Mouse (Mus musculus) neural tube, embryonic 11.5 days (tissue): ENCODE results near the gene Zcwpw1. TPM values are rescaled to one million over a fixed set of nuclear protein-coding genes. Genes with fewer than 3 reads are reported as not detected.

Experiments
- ATAC-seq: fragments of 200-750 bp; cut with Nextera tagmentation; 2 replicates; pipeline ENCODE4 v1.8.0; 2017; ENCODE audit warnings: moderate number of reproducible peaks, mild to moderate bottlenecking, moderate TSS enrichment, moderate library complexity; ENCODE audit not compliant: insufficient read depth, low FRiP score, low TSS enrichment
- DNase-seq: peaks from one replicate; pipeline ENCODE4 v3.0.0-alpha.2; 2015; ENCODE audit warnings: low spot score
- H3K27ac ChIP-seq: fragments of 300-500 bp; sonication (generic); 2 replicates; pipeline ENCODE4 v1.5.1; 2014; ENCODE audit warnings: low read depth, mild to moderate bottlenecking, low read length
- H3K27me3 ChIP-seq: fragments of 300-500 bp; sonication (generic); 2 replicates; pipeline ENCODE4 v1.6.1; 2014; ENCODE audit warnings: mild to moderate bottlenecking, low read length, mixed read lengths; ENCODE audit not compliant: control insufficient read depth, insufficient read depth
- H3K36me3 ChIP-seq: fragments of 300-500 bp; sonication (generic); 2 replicates; pipeline ENCODE4 v1.6.1; 2014; ENCODE audit warnings: mild to moderate bottlenecking, low read length, moderate library complexity, mixed read lengths; ENCODE audit not compliant: control insufficient read depth, insufficient read depth
- H3K4me1 ChIP-seq: fragments of 300-500 bp; sonication (generic); 2 replicates; pipeline ENCODE4 v1.6.1; 2014; ENCODE audit warnings: low read length, mixed read lengths; ENCODE audit not compliant: control insufficient read depth, insufficient read depth
- H3K4me2 ChIP-seq: fragments of 300-500 bp; sonication (generic); 2 replicates; pipeline ENCODE4 v1.6.1; 2014; ENCODE audit warnings: low read depth, mild to moderate bottlenecking, moderate library complexity
- H3K4me3 ChIP-seq: fragments of 300-500 bp; sonication (generic); 2 replicates; pipeline ENCODE4 v1.5.1; 2014; ENCODE audit warnings: low read depth, low read length
- H3K9ac ChIP-seq: fragments of 300-500 bp; sonication (generic); 2 replicates; pipeline ENCODE4 v1.6.1; 2014; ENCODE audit warnings: mild to moderate bottlenecking, low read length
- H3K9me3 ChIP-seq: fragments of 300-500 bp; sonication (generic); 2 replicates; pipeline ENCODE4 v1.6.1; 2016; ENCODE audit warnings: low read length; ENCODE audit not compliant: control insufficient read depth
- WGBS: fragments of 180-500 bp; shearing (Covaris S2); extraction: QIAGEN DNeasy Blood & Tissue Kit; methylation state at CpG from one replicate; pipeline ENCODE4 v1.1.7; 2014; 5-methylcytosine and 5-hydroxymethylcytosine counted together
- polyA plus RNA-seq: library from polyadenylated mRNA; unstranded; fragments of >200 nt; fragmentation: Nextera tagmentation; extraction: Ambion mirVana; gene quantifications from 2 replicates; pipeline ENCODE4 v1.2.1, GENCODE M21; 2014

Zcwpw1 gene
- polyA plus RNA-seq, 1 experiment from 2014 or later: 11.4 TPM

DNA sequence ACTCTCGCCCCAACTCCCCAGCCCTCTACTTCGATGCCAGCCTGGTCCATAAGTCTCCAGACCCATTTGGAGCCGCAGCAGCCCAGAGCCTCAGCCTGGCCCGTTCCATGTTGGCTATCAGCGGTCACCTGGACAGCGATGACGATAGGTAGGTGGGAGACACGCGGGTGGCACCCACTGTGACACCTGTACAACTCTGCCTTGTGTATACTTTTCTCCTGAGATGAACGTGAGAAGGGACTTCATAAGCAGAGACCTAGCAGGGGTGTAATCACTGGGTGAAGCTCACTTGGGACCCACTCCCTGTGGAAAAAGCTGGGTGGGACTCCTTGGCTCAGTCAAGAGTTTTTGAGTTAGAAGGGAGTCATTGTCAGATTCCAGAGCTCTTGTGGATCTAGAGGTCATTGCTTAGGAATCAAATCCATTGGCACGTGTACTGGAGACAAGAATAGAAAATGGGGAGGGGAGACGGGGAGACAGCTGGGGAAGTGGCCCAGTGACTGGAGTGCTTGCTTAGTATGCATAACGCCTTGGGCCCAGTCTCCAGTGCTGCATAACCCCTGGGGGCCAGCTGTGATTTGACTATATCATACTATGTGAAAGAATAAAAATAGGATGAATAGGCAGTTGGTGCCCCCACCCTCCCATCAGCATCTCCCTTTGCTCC, 36.2 kb upstream of the Zcwpw1 start:
- H3K4me1 ChIP-seq: peaks cover 13% of the 10 kb centered on the region
- H3K9me3 ChIP-seq: no peaks in the 10 kb centered on the region
- WGBS: 94% methylated on average over 13 of the region's 13 CpGs
- H3K9ac ChIP-seq: no peak overlapping the region
- no peak overlapping the region for H3K27ac ChIP-seq
- no peaks in the 10 kb centered on the region for H3K27me3 ChIP-seq
- DNase-seq (no peak), ATAC-seq (no peak)
- peaks cover 5% of the 10 kb centered on the region; the same call in 1 of the 2 replicates for H3K36me3 ChIP-seq
- H3K4me3 ChIP-seq: no peak overlapping the region
- no peak overlapping the region for H3K4me2 ChIP-seq

DNA sequence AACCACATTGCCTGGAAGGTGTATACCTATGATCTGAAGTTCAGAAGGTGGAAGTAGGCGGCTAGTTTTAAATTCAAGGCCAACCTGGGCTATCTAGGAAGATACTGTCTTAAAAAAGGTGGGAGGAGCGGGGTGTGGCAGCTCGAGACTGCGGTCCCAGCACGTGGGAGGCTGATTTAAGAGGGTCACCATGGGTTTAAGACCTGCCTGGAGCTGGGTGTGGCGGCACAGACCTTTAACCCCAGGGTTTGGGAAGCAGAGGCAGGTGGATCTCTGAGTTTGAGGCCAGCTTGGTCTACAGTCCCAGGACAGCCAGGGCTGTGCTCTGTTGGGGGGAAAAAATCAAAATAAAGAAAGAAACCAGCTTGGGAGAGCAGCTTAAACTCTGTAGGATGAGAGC, 35.6 kb upstream of the Zcwpw1 start:
- WGBS: 88% methylated on average over 6 of the region's 6 CpGs

DNA sequence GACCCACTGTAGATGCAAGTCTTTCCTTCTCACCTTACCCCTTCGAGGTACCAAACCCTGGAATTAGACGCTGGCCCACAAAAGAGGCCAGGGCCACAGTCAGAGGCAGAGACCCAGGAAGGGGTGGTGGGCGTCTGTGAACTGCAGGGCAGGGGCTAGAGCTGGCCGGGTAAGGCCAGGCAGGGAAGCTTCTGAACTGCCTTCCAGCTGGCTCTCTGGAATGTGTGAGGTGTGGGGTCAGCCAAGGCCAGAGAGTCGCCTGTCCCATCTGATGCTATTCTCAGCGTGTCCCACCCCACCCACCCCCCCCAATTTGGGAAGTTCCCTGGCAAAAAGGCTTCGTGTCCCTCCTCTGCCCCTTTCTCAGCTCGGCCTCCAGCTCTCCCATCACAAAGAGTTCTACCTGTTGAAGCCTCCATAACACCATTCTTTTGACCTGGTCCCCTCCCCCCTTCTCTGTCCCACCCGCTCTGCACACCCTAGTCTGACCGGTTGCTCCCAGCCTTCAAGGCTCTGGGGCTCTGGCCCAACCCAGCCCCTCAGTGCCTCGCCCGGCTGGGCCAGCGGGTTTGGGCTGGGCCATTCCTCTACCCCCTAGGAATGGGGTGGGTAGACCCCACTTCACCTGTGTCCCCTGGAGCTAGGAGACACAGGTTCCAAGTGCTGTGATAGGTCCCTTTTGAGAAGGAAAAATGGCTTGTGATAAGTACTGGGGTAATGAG, 34.3 kb upstream of the Zcwpw1 start:
- Histone ChIP-seq H3K36me3 (peaks cover 5% of the 10 kb centered on the region; the same call in 1 of the 2 replicates), H3K27ac (no peak overlapping the region), H3K4me3 (no peak overlapping the region), H3K27me3 (no peaks in the 10 kb centered on the region), H3K4me1 (no peaks in the 10 kb centered on the region), H3K9me3 (no peaks in the 10 kb centered on the region), H3K4me2 (no peak overlapping the region), H3K9ac (no peak overlapping the region)
- WGBS: 85% methylated on average over 13 of the region's 13 CpGs
- DNase-seq: no peak
- ATAC-seq: no peak

More for the DNA sequence above, 35.6 kb upstream of the Zcwpw1 start:
- no peak for DNase-seq
- H3K4me2 ChIP-seq: no peak overlapping the region
- H3K9me3 ChIP-seq: no peaks in the 10 kb centered on the region
- no peaks in the 10 kb centered on the region for H3K27me3 ChIP-seq
- no peak overlapping the region for H3K27ac ChIP-seq
- H3K36me3 ChIP-seq: peaks cover 5% of the 10 kb centered on the region; the same call in 1 of the 2 replicates
- no peak overlapping the region for H3K4me3 ChIP-seq
- no peak for ATAC-seq
- peaks cover 9% of the 10 kb centered on the region for H3K4me1 ChIP-seq
- H3K9ac ChIP-seq: no peak overlapping the region

DNA sequence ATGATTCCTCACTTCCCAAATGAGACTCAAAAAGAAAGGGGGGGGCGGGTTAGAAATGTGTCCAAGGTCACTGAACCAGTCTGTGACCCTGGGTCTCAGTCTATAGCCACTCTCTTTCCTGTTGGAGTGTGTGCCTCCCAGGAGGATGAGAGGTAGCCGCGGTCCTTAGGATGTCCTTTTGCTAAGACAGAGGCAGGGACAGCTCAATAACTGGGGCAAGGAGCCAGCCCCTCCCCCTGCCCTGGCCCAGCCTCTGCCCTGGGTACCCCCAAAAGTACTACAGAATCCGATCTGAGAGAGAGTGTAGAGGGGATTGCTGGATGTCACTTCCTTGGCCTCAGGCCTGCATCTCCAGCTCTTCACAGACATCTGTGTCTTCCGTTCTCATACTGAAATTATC, 32.2 kb upstream of the Zcwpw1 start:
- Histone ChIP-seq H3K27me3 (no peaks in the 10 kb centered on the region), H3K4me1 (no peaks in the 10 kb centered on the region), H3K4me2 (no peak overlapping the region), H3K36me3 (peaks cover 5% of the 10 kb centered on the region; the same call in 1 of the 2 replicates), H3K9ac (no peak overlapping the region), H3K27ac (no peak overlapping the region), H3K4me3 (no peak overlapping the region), H3K9me3 (no peaks in the 10 kb centered on the region)
- WGBS: 84% methylated on average over 5 of the region's 5 CpGs
- no peak for ATAC-seq
- no peak for DNase-seq

DNA sequence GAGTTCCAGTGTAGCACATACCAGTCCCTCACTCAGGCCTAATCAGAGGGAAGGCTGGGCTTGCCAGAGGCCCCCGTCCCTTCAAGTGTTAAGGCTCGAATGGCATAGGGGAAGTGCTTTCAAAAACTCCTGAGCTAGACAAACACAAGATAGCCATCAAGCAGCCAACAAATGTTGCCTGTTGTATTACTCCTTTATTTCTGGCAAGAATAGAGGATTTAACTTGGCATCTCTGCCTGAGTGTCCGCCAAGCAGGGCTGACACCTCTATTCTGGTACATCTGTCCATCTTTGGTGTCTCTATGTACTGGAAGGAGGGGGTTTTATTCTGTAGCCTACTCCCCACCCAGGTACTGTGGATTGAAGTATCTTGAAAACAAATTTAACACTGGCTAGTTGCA, 31.5 kb upstream of the Zcwpw1 start:
- H3K36me3 ChIP-seq: peaks cover 4% of the 10 kb centered on the region; the same call in 1 of the 2 replicates
- H3K4me2 ChIP-seq: no peak overlapping the region
- H3K27ac ChIP-seq: no peak overlapping the region
- WGBS: 83% methylated on average over 3 of the region's 3 CpGs
- no peak overlapping the region for H3K9ac ChIP-seq
- ATAC-seq (no peak), DNase-seq (no peak)
- H3K27me3 ChIP-seq: no peaks in the 10 kb centered on the region
- no peaks in the 10 kb centered on the region for H3K4me1 ChIP-seq
- no peak overlapping the region for H3K4me3 ChIP-seq
- no peaks in the 10 kb centered on the region for H3K9me3 ChIP-seq

DNA sequence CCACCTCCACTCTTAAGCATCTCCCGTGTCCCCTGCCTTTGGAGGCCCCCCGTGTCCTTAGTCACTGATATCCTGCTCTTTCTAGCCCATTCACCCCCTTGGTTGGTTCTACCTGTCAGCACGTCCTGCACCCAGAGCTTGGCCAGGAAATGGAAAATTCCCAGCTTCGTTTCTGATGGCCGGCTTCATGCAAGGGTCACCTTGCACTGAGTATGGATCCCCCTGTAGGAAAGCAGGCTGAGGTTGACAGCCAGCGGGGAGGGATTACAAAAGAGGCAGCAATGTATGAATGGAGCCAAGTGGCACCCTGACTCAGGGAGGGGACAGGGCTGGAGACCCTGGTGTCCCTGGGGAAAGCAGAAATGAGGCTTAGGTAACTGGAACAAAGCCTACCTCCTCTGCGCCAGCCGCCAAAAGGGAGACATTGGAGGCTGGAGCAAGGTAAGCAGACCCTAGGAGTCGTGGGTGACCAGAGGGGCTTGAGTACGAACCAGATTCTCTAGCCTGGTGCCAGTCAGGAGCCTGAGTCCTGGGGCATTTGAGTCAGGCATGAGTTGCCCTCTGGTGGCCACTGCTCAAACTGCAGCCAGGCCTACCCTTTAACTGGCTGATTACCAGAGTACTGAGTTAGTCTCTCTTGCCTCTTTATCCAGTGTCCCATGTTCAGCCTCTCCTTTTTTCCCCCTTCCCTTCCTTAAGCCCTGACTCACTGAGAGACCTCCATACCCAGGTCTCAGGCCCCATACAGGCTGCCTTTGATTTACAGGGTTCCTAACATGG, 30.5 kb upstream of the Zcwpw1 start:
- Histone ChIP-seq H3K9me3 (no peaks in the 10 kb centered on the region), H3K9ac (no peak overlapping the region), H3K27me3 (no peaks in the 10 kb centered on the region), H3K4me2 (no peak overlapping the region), H3K4me3 (no peak overlapping the region), H3K36me3 (no peaks in the 10 kb centered on the region), H3K27ac (no peak overlapping the region), H3K4me1 (no peaks in the 10 kb centered on the region)
- DNase-seq (peak; percentile 86), ATAC-seq (peak; percentile 53; the same call in 1 of the 2 replicates)
- WGBS: 49% methylated on average over 10 of the region's 10 CpGs

DNA sequence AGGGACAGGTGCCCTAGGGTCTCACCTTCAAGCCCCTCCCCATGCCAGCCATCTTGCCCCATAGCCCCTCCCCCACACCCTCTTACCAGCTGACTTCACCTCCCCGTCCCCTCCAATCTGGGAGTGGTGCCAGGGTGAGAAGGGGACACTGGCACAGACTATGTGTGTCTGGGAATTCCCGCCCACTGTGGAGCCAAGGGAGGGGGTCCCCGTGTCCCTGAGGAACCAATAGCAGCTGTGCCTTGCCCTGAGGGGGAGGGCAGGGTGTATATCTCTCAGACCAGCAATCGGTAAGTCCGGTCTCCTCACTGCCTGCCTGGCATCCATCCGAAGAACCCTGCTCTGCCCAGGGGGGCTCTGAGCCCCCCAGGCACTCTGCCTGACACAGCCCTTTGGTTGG, 29.7 kb upstream of the Zcwpw1 start:
- no peaks in the 10 kb centered on the region for H3K27me3 ChIP-seq
- H3K27ac ChIP-seq: no peak overlapping the region
- H3K4me1 ChIP-seq: no peaks in the 10 kb centered on the region
- DNase-seq (no peak), ATAC-seq (no peak)
- WGBS: 80% methylated on average over 6 of the region's 6 CpGs
- H3K9ac ChIP-seq: no peak overlapping the region
- no peak overlapping the region for H3K4me3 ChIP-seq
- no peaks in the 10 kb centered on the region for H3K36me3 ChIP-seq
- no peaks in the 10 kb centered on the region for H3K9me3 ChIP-seq
- no peak overlapping the region for H3K4me2 ChIP-seq

DNA sequence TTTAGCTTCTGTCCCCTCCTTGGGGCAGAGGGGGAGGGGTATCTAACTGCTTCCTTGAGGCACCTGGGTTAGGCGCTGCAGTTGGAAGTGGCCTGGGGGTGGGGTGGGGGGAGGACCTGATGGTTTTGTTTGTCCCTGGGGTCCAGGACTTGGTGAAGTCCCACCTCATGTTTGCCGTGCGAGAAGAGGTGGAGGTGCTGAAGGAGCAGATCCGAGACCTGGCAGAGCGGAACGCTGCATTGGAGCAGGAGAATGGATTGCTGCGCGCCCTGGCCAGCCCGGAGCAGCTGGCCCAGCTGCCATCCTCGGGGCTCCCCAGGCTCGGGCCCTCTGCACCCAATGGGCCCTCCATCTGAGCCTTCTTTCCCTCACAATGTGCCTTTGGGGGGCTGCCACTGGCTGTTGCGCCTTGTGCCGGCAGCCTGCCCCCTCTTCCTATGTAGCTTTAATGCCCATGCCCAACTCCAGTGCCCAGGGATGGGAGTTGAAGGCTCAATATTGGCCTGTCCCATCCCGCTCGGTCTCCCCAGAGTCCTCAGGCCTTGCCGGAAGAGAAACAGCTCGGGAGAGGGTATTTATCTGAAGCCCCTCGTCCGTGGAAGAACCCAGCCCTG, 28.6 kb upstream of the Zcwpw1 start:
- Histone ChIP-seq H3K9ac (no peak overlapping the region), H3K4me2 (no peak overlapping the region), H3K4me3 (no peak overlapping the region), H3K27me3 (no peaks in the 10 kb centered on the region), H3K9me3 (no peaks in the 10 kb centered on the region), H3K36me3 (no peaks in the 10 kb centered on the region), H3K27ac (no peak overlapping the region), H3K4me1 (no peaks in the 10 kb centered on the region)
- ATAC-seq: no peak
- DNase-seq: no peak
- WGBS: 91% methylated on average over 19 of the region's 19 CpGs
